Mouse (Mus musculus) MEL (cell line): Measurements from ENCODE around the gene Fermt2. TPM values are rescaled to one million over a fixed set of nuclear protein-coding genes. Genes with fewer than 3 reads are reported as not detected.
"Not testable (repeated sequence)": the region's sequence is repeated elsewhere in the genome, so short reads cannot be mapped to it uniquely, and the experiment has no call there.

Experiments used
- DNase-seq: peaks from one replicate; pipeline ENCODE4 v3.0.0; 2011; ENCODE audit warnings: low read depth, low spot score
- H3K27ac ChIP-seq: 2 replicates; pipeline ENCODE4 v1.5.1; 2012; ENCODE audit warnings: low read depth, mild to moderate bottlenecking, control low read depth, low read length, moderate library complexity; ENCODE audit not compliant: control insufficient read depth
- H3K27me3 ChIP-seq, 2 experiments: fragments of 150-350 bp in 1 of 2; sonication (generic) in 1 of 2; 2 replicates each; pipeline ENCODE4 v1.6.1; 2012; ENCODE audit warnings: low read length in 2 of 2, mild to moderate bottlenecking in 2 of 2, improper control_type of control experiment in 1 of 2, moderate library complexity in 1 of 2; ENCODE audit not compliant: insufficient read depth in 2 of 2, control insufficient read depth in 1 of 2
- H3K36me3 ChIP-seq, 2 experiments: 2 replicates each; pipeline ENCODE4 v1.6.1; 2012 to 2014; ENCODE audit warnings: low read length in 2 of 2, improper control_type of control experiment in 1 of 2, inconsistent platforms in 1 of 2, mild to moderate bottlenecking in 1 of 2; ENCODE audit not compliant: insufficient read depth in 2 of 2, control insufficient read depth in 1 of 2
- H3K4me1 ChIP-seq, 2 experiments: fragments of 150-350 bp in 1 of 2; sonication (generic) in 1 of 2; 2 replicates each; pipeline ENCODE4 v1.6.1; 2012; ENCODE audit warnings: low read length in 2 of 2, improper control_type of control experiment in 1 of 2, mild to moderate bottlenecking in 1 of 2; ENCODE audit not compliant: insufficient read depth in 2 of 2, control insufficient read depth in 1 of 2
- H3K4me3 ChIP-seq, 2 experiments: fragments of 150-350 bp in 1 of 2; sonication (generic) in 1 of 2; 2 replicates each; pipeline ENCODE4 v1.5.1; 2012; ENCODE audit warnings: low read depth in 2 of 2, low read length in 2 of 2, mild to moderate bottlenecking in 2 of 2, moderate library complexity in 2 of 2, control low read depth in 1 of 2, improper control_type of control experiment in 1 of 2; ENCODE audit not compliant: control insufficient read depth in 1 of 2, insufficient read depth in 1 of 2
- H3K79me2 ChIP-seq: 2 replicates; pipeline ENCODE4 v1.6.1; 2012; ENCODE audit warnings: mild to moderate bottlenecking, low read length, moderate library complexity; ENCODE audit not compliant: control insufficient read depth, poor library complexity, insufficient read depth
- H3K9ac ChIP-seq: 2 replicates; pipeline ENCODE4 v1.6.1; 2012; ENCODE audit warnings: low read depth, mild to moderate bottlenecking, control low read depth, low read length, moderate library complexity; ENCODE audit not compliant: control insufficient read depth, poor library complexity, severe bottlenecking
- H3K9me3 ChIP-seq: fragments of 150-350 bp; sonication (generic); replicated peaks from 2 replicates; pipeline ENCODE4 v1.6.1; 2012; ENCODE audit warnings: mild to moderate bottlenecking, low read length, improper control_type of control experiment, moderate library complexity; ENCODE audit not compliant: insufficient read depth
- CHD1 ChIP-seq: IDR thresholded peaks from 2 replicates; pipeline ENCODE4 v1.6.1; 2012; ENCODE audit warnings: low read depth, mild to moderate bottlenecking, inconsistent platforms, low read length, improper control_type of control experiment
- CHD2 ChIP-seq: IDR thresholded peaks from 2 replicates; pipeline ENCODE4 v1.6.1; 2011; ENCODE audit warnings: low read length, improper control_type of control experiment
- CTCF ChIP-seq, 3 experiments: IDR thresholded peaks in 2 of 3; conservative IDR thresholded peaks in 1 of 3; 2 replicates each; pipeline ENCODE4 v1.5.1; 2011 to 2012; ENCODE audit warnings: low read length in 3 of 3, low read depth in 2 of 3, mild to moderate bottlenecking in 2 of 3, improper control_type of control experiment in 1 of 3, inconsistent platforms in 1 of 3, mixed read lengths in 1 of 3, moderate library complexity in 1 of 3; ENCODE audit not compliant: control insufficient read depth in 1 of 3, insufficient read depth in 1 of 3, poor library complexity in 1 of 3, severe bottlenecking in 1 of 3
- E2F4 ChIP-seq: IDR thresholded peaks from 2 replicates; pipeline ENCODE4 v1.6.1; 2011; ENCODE audit warnings: low read depth, low read length, improper control_type of control experiment, borderline replicate concordance
- ELF1 ChIP-seq: IDR thresholded peaks from 2 replicates; pipeline ENCODE4 v1.6.1; 2014; ENCODE audit warnings: low read depth, mild to moderate bottlenecking, inconsistent platforms, low read length, improper control_type of control experiment, moderate library complexity
- EP300 ChIP-seq, 2 experiments: IDR thresholded peaks; 2 replicates each; pipeline ENCODE4 v1.6.1; 2011; ENCODE audit warnings: improper control_type of control experiment in 2 of 2, low read length in 2 of 2, low read depth in 1 of 2, mild to moderate bottlenecking in 1 of 2
- HCFC1 ChIP-seq: IDR thresholded peaks from 2 replicates; pipeline ENCODE4 v1.6.1; 2012; ENCODE audit warnings: low read depth, mild to moderate bottlenecking, inconsistent platforms, low read length, improper control_type of control experiment, moderate library complexity
- JUND ChIP-seq: IDR thresholded peaks from 2 replicates; pipeline ENCODE4 v1.6.1; 2011; ENCODE audit warnings: low read depth, mild to moderate bottlenecking, improper control_type of control experiment, low read length
- KAT2A ChIP-seq: conservative IDR thresholded peaks from 2 replicates; pipeline ENCODE4 v1.6.1; 2012; ENCODE audit warnings: low read depth, low read length, improper control_type of control experiment, inconsistent platforms
- MAX ChIP-seq: IDR thresholded peaks from 2 replicates; pipeline ENCODE4 v1.6.1; 2011; ENCODE audit warnings: low read length, improper control_type of control experiment
- MEF2A ChIP-seq: IDR thresholded peaks from 2 replicates; pipeline ENCODE4 v1.6.1; 2014; ENCODE audit warnings: low read depth, mild to moderate bottlenecking, inconsistent platforms, low read length, improper control_type of control experiment; ENCODE audit not compliant: poor library complexity, insufficient replicate concordance, severe bottlenecking; ENCODE audit errors: extremely low read depth
- MXI1 ChIP-seq: IDR thresholded peaks from 2 replicates; pipeline ENCODE4 v1.6.1; 2011; ENCODE audit warnings: mild to moderate bottlenecking, low read depth, low read length, improper control_type of control experiment
- RAD21 ChIP-seq: IDR thresholded peaks from 2 replicates; pipeline ENCODE4 v1.6.1; 2011; ENCODE audit warnings: mild to moderate bottlenecking, low read depth, low read length, improper control_type of control experiment
- RCOR1 ChIP-seq: IDR thresholded peaks from 2 replicates; pipeline ENCODE4 v1.6.1; 2012; ENCODE audit warnings: low read depth, mild to moderate bottlenecking, inconsistent platforms, low read length, improper control_type of control experiment
- SIN3A ChIP-seq: IDR thresholded peaks from 2 replicates; pipeline ENCODE4 v1.6.1; 2012; ENCODE audit warnings: low read length, improper control_type of control experiment, inconsistent platforms
- SMC3 ChIP-seq: IDR thresholded peaks from 2 replicates; pipeline ENCODE4 v1.6.1; 2011; ENCODE audit warnings: low read depth, low read length, improper control_type of control experiment
- TBP ChIP-seq: IDR thresholded peaks from 2 replicates; pipeline ENCODE4 v1.8.0; 2011; ENCODE audit warnings: low read depth, low read length, improper control_type of control experiment
- ZC3H11A ChIP-seq: IDR thresholded peaks from 2 replicates; pipeline ENCODE4 v1.6.1; 2012; ENCODE audit warnings: low read depth, mild to moderate bottlenecking, inconsistent platforms, low read length, improper control_type of control experiment
- ZMIZ1 ChIP-seq: IDR thresholded peaks from 2 replicates; pipeline ENCODE4 v1.6.1; 2012; ENCODE audit warnings: low read depth, mild to moderate bottlenecking, inconsistent platforms, low read length, improper control_type of control experiment, moderate library complexity
- polyA plus RNA-seq, 2 experiments: library from polyadenylated mRNA; stranded (reverse) in 1 of 2; unstranded in 1 of 2; fragments of >175 nt in 1 of 2; fragments of >200 nt in 1 of 2; gene quantifications; 2 replicates each; pipeline versions ENCODE4 v1.2.1 to v1.2.4; 2012; ENCODE audit warnings: low replicate concordance in 2 of 2, low read depth in 1 of 2; ENCODE audit not compliant: insufficient read length in 2 of 2, insufficient read depth in 1 of 2, missing spikeins in 1 of 2
- total RNA-seq: library from RNA; depleted of rRNA; stranded (reverse); fragments of 300-350 nt; gene quantifications from 2 replicates; pipeline ENCODE4 v1.2.3, GENCODE M21; 2012

The Fermt2 gene
- total and polyA plus RNA-seq, 3 experiments = not detected

DNA sequence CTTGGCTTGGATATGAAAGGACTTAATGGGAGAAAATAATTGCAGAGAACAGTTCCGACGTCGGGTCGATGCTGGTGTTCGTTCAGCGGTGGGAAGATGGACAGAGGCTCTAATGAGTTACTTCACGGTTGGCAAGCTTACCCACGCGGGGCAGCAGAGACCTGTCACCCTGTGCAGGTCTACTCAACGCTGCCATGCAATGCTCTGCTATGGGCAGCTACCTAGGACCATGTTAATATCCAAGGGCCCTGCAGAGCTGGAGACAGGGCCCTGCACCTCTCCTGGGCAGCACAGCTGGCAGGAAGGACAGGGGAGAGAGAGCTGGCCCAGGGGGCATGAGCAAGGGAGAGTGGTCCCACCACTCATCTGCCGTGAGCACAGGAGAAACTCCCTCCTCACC lies 29.9 kb downstream of the Fermt2 start:
- no peak overlapping the region for H3K27ac ChIP-seq
- H3K9ac ChIP-seq = no peak overlapping the region
- TF ChIP-seq MAX (no peak), RAD21 (no peak), MEF2A (no peak), SIN3A (no peak), CHD2 (no peak), RCOR1 (no peak), MXI1 (no peak), TBP (no peak), E2F4 (no peak), EP300 (IDR thresholded peaks at IDR 0.05; ENCODE audit: low read depth in 1 of 2, low read length in 2 of 2) (no peak), ZC3H11A (no peak), JUND (no peak), KAT2A (no peak), SMC3 (no peak), ELF1 (no peak), ZMIZ1 (no peak), HCFC1 (no peak), CHD1 (no peak)
- TF ChIP-seq, all 39 proteins: peak for 0
- Histone ChIP-seq H3K36me3 (no peaks in the 10 kb centered on the region), H3K27me3 (no peaks in the 10 kb centered on the region), H3K79me2 (no peaks in the 10 kb centered on the region), H3K4me1 (no peaks in the 10 kb centered on the region), H3K9me3 (no peaks in the 10 kb centered on the region), H3K4me3 (no peak overlapping the region)
- no peak for DNase-seq

DNA sequence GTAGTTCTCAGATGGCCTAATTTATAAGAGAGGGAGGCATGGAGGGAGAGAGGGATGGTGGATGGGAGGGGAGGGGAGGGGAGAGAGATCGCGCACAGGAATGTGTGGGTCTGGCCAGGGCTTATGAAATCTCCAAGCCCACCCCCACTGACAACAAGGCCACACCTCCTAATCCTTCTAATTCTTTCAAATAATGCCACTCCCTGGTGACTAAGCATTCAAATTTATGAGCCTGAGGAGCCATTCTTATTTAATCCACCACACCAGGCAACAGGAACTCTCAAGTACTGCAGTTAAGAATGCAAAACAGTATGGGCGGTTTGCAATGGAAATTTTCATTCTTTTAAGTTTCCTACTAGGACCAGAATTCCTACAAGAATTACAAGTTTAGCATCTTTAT lies 32.8 kb downstream of the Fermt2 start:
- no peak overlapping the region for H3K4me3 ChIP-seq
- TF ChIP-seq CTCF (IDR thresholded peaks at IDR 0.05 in 2 of 3, conservative IDR thresholded peaks at IDR 0.05 in 1 of 3; ENCODE audit: control insufficient read depth in 1 of 3, insufficient read depth in 1 of 3, low read depth in 2 of 3, low read length in 3 of 3, poor library complexity in 1 of 3, severe bottlenecking in 1 of 3) (no peak), SIN3A (no peak)
- H3K27ac ChIP-seq = no peak overlapping the region
- no peak for DNase-seq
- H3K27me3 ChIP-seq = no peaks in the 10 kb centered on the region
- H3K79me2 ChIP-seq = no peaks in the 10 kb centered on the region
- no peaks in the 10 kb centered on the region for H3K36me3 ChIP-seq
- H3K9ac ChIP-seq = no peak overlapping the region
- no peaks in the 10 kb centered on the region for H3K4me1 ChIP-seq
- H3K9me3 ChIP-seq = no peaks in the 10 kb centered on the region

DNA sequence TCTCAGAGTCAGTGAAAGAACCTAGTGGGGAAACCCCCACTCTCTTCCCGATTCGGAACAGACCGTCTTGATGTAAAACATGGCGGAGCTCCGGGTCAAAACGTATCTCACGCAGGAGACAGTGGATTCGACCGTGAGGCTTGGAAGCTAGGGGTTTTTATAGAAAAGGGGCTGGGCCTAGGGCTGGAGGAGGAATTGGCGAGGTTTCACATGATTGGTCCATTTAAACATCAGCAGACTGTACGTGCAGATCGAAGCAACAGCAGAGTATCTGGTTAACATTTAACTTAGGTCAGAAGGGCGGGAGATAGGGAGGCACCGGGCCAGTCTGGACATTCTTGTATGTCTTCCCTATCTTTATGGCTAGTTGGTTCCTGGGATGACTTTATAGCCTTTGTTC lies 34.1 kb downstream of the Fermt2 start:
- not testable (repeated sequence) for H3K9me3 ChIP-seq, H3K27ac ChIP-seq, H3K4me3 ChIP-seq, H3K36me3 ChIP-seq, H3K9ac ChIP-seq, H3K27me3 ChIP-seq, DNase-seq, H3K79me2 ChIP-seq, H3K4me1 ChIP-seq
